Mouse (Mus musculus): ENCODE measurements around the gene Zcchc17.

DNA sequence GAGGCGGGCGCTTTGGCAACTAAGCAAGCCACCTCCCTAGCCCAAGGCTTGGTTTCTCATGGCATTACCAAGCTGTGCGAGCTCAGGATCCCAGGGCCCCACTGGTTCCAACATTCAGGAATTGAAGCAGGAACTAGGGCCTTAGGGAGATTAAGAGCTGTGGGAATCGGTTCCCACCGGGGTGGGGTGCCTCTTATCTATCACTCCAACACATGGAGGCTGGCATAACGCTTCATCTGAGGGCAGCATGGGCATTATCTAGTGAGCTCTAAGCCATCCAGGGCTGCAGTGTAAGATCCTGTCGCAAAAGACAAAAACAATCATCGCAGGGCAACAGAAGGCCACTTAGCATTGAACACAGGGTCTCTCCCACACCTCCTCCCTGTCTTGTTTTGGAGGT lies 65.2 kb downstream of the Zcchc17 start:
- TF ChIP-seq CTCF (IDR thresholded peaks at IDR 0.05; ENCODE audit: borderline replicate concordance, control insufficient read depth, extremely low read depth, insufficient read depth, low read length, poor library complexity) (no peak), POLR2A (IDR thresholded peaks at IDR 0.05; ENCODE audit: control insufficient read depth, extremely low read depth, insufficient read depth, low read length, poor library complexity) (no peak)
